Mouse (Mus musculus) forebrain, embryonic 11.5 days (tissue): ENCODE measurements at regions not wholly inside any gene's neighbourhood (a gene's known extent, or its start where the extent isn't known, plus 50 kb on each side); places are given as distances from the start of the nearest gene placed in this dataset.

Experiments
- ATAC-seq: fragments of 200-750 bp; cut with Nextera tagmentation; replicated peaks from 2 replicates; pipeline ENCODE4 v1.8.0; 2017; ENCODE audit warnings: moderate TSS enrichment; ENCODE audit not compliant: low FRiP score
- DNase-seq: peaks from one replicate; pipeline ENCODE4 v3.0.0-alpha.2; 2017; ENCODE audit warnings: low spot score
- H3K27ac ChIP-seq: fragments of 300-500 bp; sonication (generic); 2 replicates; pipeline ENCODE4 v1.5.1; 2014; ENCODE audit warnings: low read depth, low read length
- H3K27me3 ChIP-seq: fragments of 300-500 bp; sonication (generic); 2 replicates; pipeline ENCODE4 v1.6.1; 2014; ENCODE audit warnings: mild to moderate bottlenecking, low read length, mixed read lengths; ENCODE audit not compliant: control insufficient read depth, insufficient read depth
- H3K36me3 ChIP-seq: fragments of 300-500 bp; sonication (generic); 2 replicates; pipeline ENCODE4 v1.6.1; 2014; ENCODE audit warnings: mild to moderate bottlenecking, low read length, moderate library complexity, mixed read lengths; ENCODE audit not compliant: control insufficient read depth, insufficient read depth
- H3K4me1 ChIP-seq: fragments of 300-500 bp; sonication (generic); replicated peaks from 2 replicates; pipeline ENCODE4 v1.6.1; 2014; ENCODE audit warnings: low read length, mixed read lengths; ENCODE audit not compliant: control insufficient read depth, insufficient read depth
- H3K4me2 ChIP-seq: fragments of 300-500 bp; sonication (generic); 2 replicates; pipeline ENCODE4 v1.6.1; 2014; ENCODE audit warnings: low read depth, mild to moderate bottlenecking, low read length, moderate library complexity, mixed read lengths; ENCODE audit not compliant: severe bottlenecking
- H3K4me3 ChIP-seq: fragments of 300-500 bp; sonication (generic); 2 replicates; pipeline ENCODE4 v1.5.1; 2014; ENCODE audit warnings: low read depth, low read length
- H3K9ac ChIP-seq: fragments of 300-500 bp; sonication (generic); 2 replicates; pipeline ENCODE4 v1.6.1; 2014; ENCODE audit warnings: low read length
- H3K9me3 ChIP-seq: fragments of 300-500 bp; sonication (generic); 2 replicates; pipeline ENCODE4 v1.6.1; 2016; ENCODE audit warnings: low read length, mixed read lengths; ENCODE audit not compliant: control insufficient read depth
- WGBS: fragments of 180-500 bp; shearing (Covaris S2); extraction: QIAGEN DNeasy Blood & Tissue Kit; methylation state at CpG from one replicate; pipeline ENCODE4 v1.1.7; 2014; 5-methylcytosine and 5-hydroxymethylcytosine counted together

DNA sequence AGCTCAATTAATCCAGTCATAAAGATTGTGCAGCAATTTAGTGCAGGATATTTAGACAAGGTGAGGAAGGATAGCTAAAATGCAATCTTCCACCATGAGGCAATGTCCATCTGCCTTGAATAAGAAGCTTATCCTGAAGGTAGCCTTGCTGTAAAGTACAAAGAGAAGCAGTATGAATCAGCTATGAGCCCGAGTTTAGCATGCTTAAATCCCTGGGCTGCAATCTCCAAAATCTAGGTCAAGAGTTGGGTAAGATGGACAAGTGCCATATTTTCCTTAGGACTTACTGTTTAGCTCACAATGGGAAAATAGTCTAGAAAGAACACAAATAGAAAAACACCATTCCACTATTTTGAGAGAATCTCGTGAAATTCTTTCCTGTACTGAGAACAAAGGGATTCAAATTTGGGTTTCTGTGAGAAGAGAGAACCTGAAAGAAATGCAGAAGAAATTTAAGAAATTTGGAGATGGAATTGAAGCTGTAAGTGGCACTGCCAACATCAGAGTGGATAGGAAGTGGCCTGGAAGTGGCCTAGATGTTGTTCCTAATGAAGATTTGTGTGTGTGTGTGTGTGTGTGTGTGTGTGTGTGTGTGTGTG, 449.9 kb downstream of the Tns3 start:
- DNase-seq (no peak), ATAC-seq (no peak)
- Histone ChIP-seq H3K4me3 (no peak overlapping the region), H3K4me2 (no peak overlapping the region), H3K36me3 (no peaks in the 10 kb centered on the region), H3K9me3 (no peaks in the 10 kb centered on the region), H3K27ac (no peak overlapping the region), H3K9ac (no peak overlapping the region), H3K27me3 (no peaks in the 10 kb centered on the region), H3K4me1 (no peaks in the 10 kb centered on the region)
- 64% methylated on average over 2 of the region's 2 CpGs for WGBS

DNA sequence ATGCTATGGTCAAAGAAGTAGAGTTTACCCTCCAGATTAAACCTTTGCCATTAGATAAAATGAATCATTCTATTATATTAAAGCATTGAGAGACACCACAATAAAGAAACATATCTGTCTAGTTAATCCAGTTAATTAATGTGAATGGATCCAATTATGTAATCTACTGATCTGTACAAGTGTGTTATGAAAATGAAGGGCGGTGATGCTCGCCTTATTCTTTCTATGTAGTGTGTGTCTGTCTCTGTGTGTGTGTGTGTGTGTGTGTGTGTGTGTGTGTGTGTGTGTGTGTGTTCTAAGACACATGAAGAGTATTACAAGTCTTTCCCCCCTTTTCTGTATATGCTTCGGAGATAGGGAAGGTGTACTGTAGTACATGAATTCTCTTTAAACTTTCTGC, 451.2 kb downstream of the Tns3 start:
- DNase-seq: no peak
- Histone ChIP-seq H3K9me3 (no peaks in the 10 kb centered on the region), H3K4me1 (no peaks in the 10 kb centered on the region), H3K27ac (no peak overlapping the region), H3K4me3 (no peak overlapping the region), H3K27me3 (no peaks in the 10 kb centered on the region), H3K36me3 (no peaks in the 10 kb centered on the region), H3K9ac (no peak overlapping the region), H3K4me2 (no peak overlapping the region)
- no peak for ATAC-seq
- 90% methylated on average over 3 of the region's 3 CpGs for WGBS

DNA sequence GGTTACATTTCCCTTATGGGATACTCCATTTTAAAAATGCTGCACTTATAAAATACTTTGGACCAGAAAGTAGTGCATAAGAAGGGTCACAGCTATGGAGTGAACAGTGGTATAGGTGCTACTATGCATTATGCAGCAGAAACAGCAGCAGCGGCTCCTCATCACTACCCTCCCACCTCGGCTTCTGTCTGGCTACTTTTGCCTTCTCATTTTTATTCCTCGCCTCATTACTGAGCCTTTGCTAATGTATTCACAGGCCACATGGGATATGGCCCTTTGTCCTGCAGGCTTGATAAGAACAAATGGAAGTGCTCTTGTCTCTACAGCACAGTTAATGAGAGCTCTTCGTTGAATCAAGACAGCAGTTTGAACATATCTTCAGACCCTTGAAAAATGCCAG, 451.6 kb downstream of the Tns3 start:
- Histone ChIP-seq H3K27me3 (no peaks in the 10 kb centered on the region), H3K36me3 (no peaks in the 10 kb centered on the region), H3K9ac (no peak overlapping the region), H3K4me3 (no peak overlapping the region), H3K4me2 (no peak overlapping the region), H3K27ac (no peak overlapping the region), H3K9me3 (no peaks in the 10 kb centered on the region), H3K4me1 (no peaks in the 10 kb centered on the region)
- 72% methylated on average over 4 of the region's 4 CpGs for WGBS
- ATAC-seq (0 out of 2 replicates have a peak, but pooled peaks have one; percentile 39), DNase-seq (no peak)

DNA sequence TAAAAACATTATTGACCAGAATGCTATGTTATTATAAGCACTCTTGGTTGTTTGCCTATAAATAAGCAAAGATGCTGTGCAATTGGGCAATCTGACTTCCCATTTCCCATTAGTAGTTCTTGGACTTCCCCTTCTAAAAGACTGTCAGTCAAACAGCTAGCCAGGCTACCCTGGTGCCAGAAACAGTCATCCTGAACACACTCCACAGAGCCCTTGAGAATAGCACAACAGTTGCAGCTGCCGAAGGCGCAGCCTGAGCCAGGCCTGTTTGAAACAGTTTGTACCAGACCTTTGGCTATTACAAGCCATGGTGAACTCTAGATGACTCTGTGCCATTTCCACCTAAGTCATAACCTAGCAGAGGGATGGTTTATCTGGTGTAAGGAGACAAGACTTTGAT, 455.3 kb downstream of the Tns3 start:
- Histone ChIP-seq H3K27me3 (no peaks in the 10 kb centered on the region), H3K4me3 (no peak overlapping the region), H3K4me1 (no peaks in the 10 kb centered on the region), H3K4me2 (no peak overlapping the region), H3K9me3 (no peaks in the 10 kb centered on the region), H3K36me3 (no peaks in the 10 kb centered on the region), H3K27ac (no peak overlapping the region), H3K9ac (no peak overlapping the region)
- DNase-seq (no peak), ATAC-seq (no peak)
- WGBS: 89% methylated on average over 2 of the region's 2 CpGs

DNA sequence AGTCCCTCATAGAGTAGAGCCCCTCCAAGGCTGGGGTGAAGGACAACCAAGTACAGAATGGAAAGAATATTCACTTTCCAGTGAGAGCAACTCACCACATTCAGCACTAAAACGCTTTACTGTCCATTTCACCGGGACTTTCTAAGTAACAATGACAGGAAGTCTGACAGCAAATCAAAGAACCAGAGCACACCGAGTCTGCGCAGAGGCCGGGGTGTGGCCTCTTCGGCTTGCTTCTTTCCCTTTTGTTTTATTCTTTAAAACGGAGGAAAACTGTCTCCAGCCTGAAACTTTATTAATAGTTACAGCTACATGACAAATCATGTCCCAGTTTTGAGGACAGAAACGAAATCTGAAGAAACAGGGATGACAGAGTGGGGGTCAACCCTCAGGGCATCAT, 465.0 kb downstream of the Tns3 start:
- no peak overlapping the region for H3K27ac ChIP-seq
- no peaks in the 10 kb centered on the region for H3K9me3 ChIP-seq
- no peak for DNase-seq
- no peak overlapping the region for H3K4me2 ChIP-seq
- no peaks in the 10 kb centered on the region for H3K4me1 ChIP-seq
- H3K4me3 ChIP-seq: no peak overlapping the region
- no peak for ATAC-seq
- H3K9ac ChIP-seq: no peak overlapping the region
- WGBS: 85% methylated on average over 8 of the region's 8 CpGs
- no peaks in the 10 kb centered on the region for H3K36me3 ChIP-seq
- H3K27me3 ChIP-seq: no peaks in the 10 kb centered on the region
